Mouse (Mus musculus): ENCODE results near the gene Car2.
A peak's percentile ranks its signal among the peaks of the same experiment; 100 is the strongest.

Car2 gene

GRCm38 (mm10) chr3:14879293-14879692 is 6.8 kb upstream of the Car2 start:
- no peak for DNase-seq

GRCm38 (mm10) chr3:14880277-14880676 is 5.8 kb upstream of the Car2 start:
- no peak for DNase-seq

- no peak for DNase-seq
These were observed 4.1 kb upstream of the Car2 start for GRCm38 (mm10) chr3:14882005-14882404.

GRCm38 (mm10) chr3:14882756-14883155 is 3.3 kb upstream of the Car2 start:
- DNase-seq, result no peak

GRCm38 (mm10) chr3:14884826-14885225 is 1.2 kb upstream of the Car2 start:
- DNase-seq, result no peak

GRCm38 (mm10) chr3:14887134-14887666 is 1.1 kb downstream of the Car2 start:
- DNase-seq, result no peak

- peak; percentile 29 for DNase-seq
These were observed 1.7 kb downstream of the Car2 start for GRCm38 (mm10) chr3:14887686-14888295.

- DNase-seq, result no peak
These were observed 2.5 kb downstream of the Car2 start for GRCm38 (mm10) chr3:14888549-14888948.

GRCm38 (mm10) chr3:14889085-14889484 is 3.0 kb downstream of the Car2 start:
- DNase-seq, result no peak

- no peak for DNase-seq
These were observed 3.8 kb downstream of the Car2 start for GRCm38 (mm10) chr3:14889716-14890409.

GRCm38 (mm10) chr3:14892991-14893390 is 6.9 kb downstream of the Car2 start:
- DNase-seq, result no peak

- DNase-seq, result no peak
These were observed 7.6 kb downstream of the Car2 start for GRCm38 (mm10) chr3:14893700-14894099.

- DNase-seq, result no peak
These were observed 9.3 kb downstream of the Car2 start for GRCm38 (mm10) chr3:14895333-14895732.

GRCm38 (mm10) chr3:14897770-14898169 is 11.7 kb downstream of the Car2 start:
- DNase-seq, result no peak

- DNase-seq, result no peak
These were observed 17.3 kb downstream of the Car2 start for GRCm38 (mm10) chr3:14903380-14903779.

GRCm38 (mm10) chr3:14904165-14904564 is 18.1 kb downstream of the Car2 start:
- no peak for DNase-seq

- DNase-seq, result no peak
These were observed 21.2 kb downstream of the Car2 start for GRCm38 (mm10) chr3:14907271-14907670.

GRCm38 (mm10) chr3:14911992-14912582 is 26.0 kb downstream of the Car2 start:
- DNase-seq, result no peak

- DNase-seq, result no peak
These were observed 27.7 kb downstream of the Car2 start for GRCm38 (mm10) chr3:14913774-14914173.

GRCm38 (mm10) chr3:14915355-14915754 is 29.3 kb downstream of the Car2 start:
- no peak for DNase-seq

- no peak for DNase-seq
These were observed 31.2 kb downstream of the Car2 start for GRCm38 (mm10) chr3:14917261-14917660.

- no peak for DNase-seq
These were observed 58.6 kb downstream of the Car2 start for GRCm38 (mm10) chr3:14944706-14945105.

- DNase-seq, result no peak
These were observed 59.6 kb downstream of the Car2 start for GRCm38 (mm10) chr3:14945627-14946026.
